Mouse (Mus musculus): ENCODE results near the gene Heatr3. TPM values are rescaled to one million over a fixed set of nuclear protein-coding genes. Genes with fewer than 3 reads are reported as not detected.

Gene Heatr3
- polyA plus RNA-seq, 1 experiment from 2014 or later: 52.9 TPM

DNA sequence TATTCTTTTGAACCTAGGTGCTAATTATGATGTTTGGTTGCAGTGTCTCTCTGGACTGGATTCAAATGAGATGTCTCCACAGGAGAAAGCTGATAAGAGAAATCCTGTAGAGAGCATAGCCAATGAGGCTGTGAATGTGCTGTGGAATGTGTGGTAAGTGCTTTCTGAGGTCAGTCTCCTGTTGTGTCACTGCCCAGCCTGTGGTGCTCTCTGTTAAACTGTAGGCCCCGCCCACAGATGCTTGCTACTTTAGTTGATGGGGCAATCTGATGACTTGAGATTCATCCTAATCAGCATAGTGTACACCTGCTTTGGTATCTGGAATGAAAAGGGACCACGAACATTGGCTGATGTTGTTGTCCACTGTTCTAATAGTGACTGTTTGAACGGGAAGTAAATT is 4.0 kb downstream of the Heatr3 start:
- H3K4me1 ChIP-seq: peaks cover 22% of the 10 kb centered on the region
- peaks cover 73% of the 10 kb centered on the region for H3K36me3 ChIP-seq (replicated peaks)
- DNase-seq (ENCODE audit: extremely low spot score, low spot score): no peak
- no peak overlapping the region for H3K27ac ChIP-seq
- no peaks in the 10 kb centered on the region for H3K9me3 ChIP-seq
- 90% methylated on average over 3 of the region's 3 CpGs for WGBS
- H3K4me3 ChIP-seq: no peak overlapping the region
- no peaks in the 10 kb centered on the region for H3K27me3 ChIP-seq (ENCODE audit: poor library complexity, severe bottlenecking)

DNA sequence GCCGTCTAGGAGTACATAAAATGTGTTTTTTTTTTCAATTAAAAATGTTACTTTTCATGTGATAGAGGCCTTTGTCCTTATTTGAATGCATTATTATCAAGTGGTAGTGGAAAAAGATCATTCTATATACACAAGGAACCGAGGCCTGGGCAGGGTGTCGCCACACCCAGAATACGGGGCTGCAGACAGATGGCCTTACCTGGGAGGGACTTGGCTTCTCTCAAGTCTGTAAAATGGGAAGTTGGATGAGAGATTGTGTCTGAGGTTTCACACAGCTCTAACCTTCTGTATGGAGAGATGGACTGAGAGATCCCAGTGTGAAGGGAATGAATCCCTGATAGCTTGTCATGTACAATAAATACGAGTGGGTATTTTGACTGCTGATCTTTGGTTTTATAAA is 6.4 kb downstream of the Heatr3 start:
- WGBS: 92% methylated on average over 5 of the region's 5 CpGs
- Histone ChIP-seq H3K27me3 (ENCODE audit: poor library complexity, severe bottlenecking) (no peaks in the 10 kb centered on the region), H3K4me1 (peaks cover 6% of the 10 kb centered on the region; the same call in 1 of the 2 replicates), H3K9me3 (no peaks in the 10 kb centered on the region), H3K4me3 (no peak overlapping the region), H3K36me3 (replicated peaks) (peaks cover 90% of the 10 kb centered on the region), H3K27ac (no peak overlapping the region)
- no peak for DNase-seq (ENCODE audit: extremely low spot score, low spot score)

DNA sequence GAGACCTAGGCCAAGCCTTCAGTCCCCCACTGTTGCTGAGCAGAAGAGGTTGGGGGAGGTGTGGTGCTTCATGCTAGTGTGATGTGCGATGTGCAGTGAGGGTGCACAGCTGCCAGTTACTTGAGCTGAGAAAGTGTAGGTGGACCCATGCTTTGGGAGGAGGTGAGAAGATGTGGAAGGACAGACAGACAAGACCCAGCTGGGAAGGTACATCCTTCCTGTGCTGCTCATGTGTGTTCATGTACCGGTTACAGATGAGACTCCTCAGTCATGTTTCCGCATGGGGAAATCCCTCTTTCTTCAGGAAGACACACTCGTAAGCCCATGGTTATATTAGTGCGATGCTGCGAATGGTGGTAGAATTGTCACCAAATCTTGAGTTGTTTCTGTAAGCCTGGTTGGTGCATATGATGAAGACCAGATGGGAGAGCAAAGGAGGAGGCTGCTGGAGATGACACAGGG is 13.3 kb downstream of the Heatr3 start:
- no peaks in the 10 kb centered on the region for H3K9me3 ChIP-seq
- H3K27ac ChIP-seq: no peak overlapping the region
- H3K36me3 ChIP-seq (replicated peaks): peaks cover 91% of the 10 kb centered on the region
- no peak for DNase-seq (ENCODE audit: extremely low spot score, low spot score)
- 94% methylated on average over 6 of the region's 6 CpGs for WGBS
- H3K4me1 ChIP-seq: no peaks in the 10 kb centered on the region
- H3K27me3 ChIP-seq (ENCODE audit: poor library complexity, severe bottlenecking): no peaks in the 10 kb centered on the region
- no peak overlapping the region for H3K4me3 ChIP-seq

DNA sequence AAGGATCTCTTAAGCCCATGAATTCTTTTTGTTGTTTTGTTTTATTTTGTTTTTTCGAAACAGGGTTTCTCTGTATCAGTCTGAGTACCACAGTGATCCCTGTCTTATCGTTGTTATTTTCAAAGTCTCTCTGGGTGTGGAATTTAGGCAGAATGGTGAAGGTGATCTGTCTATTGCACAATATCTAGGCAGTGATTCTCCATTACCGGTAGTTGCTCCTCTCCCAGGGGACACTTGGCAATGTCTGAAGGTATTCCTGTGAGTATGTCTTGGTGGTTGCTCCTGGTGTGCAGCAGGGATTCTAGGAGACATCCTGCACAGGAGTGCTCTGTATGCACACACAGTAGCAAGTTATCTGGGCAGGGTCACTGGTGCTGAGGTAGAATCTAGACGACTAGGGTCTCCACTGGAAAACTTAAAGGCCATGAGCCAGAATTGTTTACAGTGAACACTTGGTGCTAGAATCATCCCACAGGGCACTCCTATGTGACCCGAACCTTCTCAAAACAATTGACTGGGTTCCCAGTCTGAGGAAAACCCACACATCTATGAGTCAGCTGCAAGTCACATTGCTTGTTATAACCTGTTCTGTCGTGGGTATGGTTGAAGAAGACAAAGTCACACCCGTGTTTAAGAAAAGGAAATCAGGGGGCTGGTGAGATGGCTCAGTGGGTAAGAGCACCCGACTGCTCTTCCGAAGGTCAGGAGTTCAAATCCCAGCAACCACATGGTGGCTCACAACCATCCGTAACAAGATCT is 22.8 kb downstream of the Heatr3 start:
- Histone ChIP-seq H3K27me3 (ENCODE audit: poor library complexity, severe bottlenecking) (no peaks in the 10 kb centered on the region), H3K36me3 (replicated peaks) (peaks cover 93% of the 10 kb centered on the region), H3K27ac (no peak overlapping the region), H3K4me1 (no peaks in the 10 kb centered on the region), H3K9me3 (no peaks in the 10 kb centered on the region), H3K4me3 (no peak overlapping the region)
- WGBS: 91% methylated on average over 10 of the region's 10 CpGs
- DNase-seq (ENCODE audit: extremely low spot score, low spot score): no peak

DNA sequence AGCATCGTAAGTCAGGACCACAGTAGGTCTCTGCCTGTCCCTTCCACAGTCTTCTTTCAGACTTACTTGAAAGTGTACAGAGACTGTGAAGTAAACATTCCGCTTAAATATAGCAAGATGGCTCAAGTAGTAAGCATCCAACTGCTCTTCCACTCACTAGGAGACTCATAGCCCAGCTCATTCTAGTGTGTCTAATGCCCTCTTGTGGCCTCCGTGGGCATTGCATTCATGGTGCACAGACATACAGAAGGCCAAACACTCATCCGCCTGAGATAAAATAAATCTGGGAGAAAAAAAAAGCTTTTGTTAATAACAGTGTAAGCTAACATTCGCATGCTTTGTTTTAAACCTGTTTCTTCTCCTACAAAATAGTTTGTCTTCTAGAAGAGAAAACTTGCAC is 23.8 kb downstream of the Heatr3 start:
- Histone ChIP-seq H3K4me1 (no peaks in the 10 kb centered on the region), H3K36me3 (replicated peaks) (peaks cover 93% of the 10 kb centered on the region), H3K27me3 (ENCODE audit: poor library complexity, severe bottlenecking) (no peaks in the 10 kb centered on the region), H3K9me3 (no peaks in the 10 kb centered on the region), H3K27ac (no peak overlapping the region), H3K4me3 (no peak overlapping the region)
- WGBS: 76% methylated on average over 5 of the region's 5 CpGs
- DNase-seq (ENCODE audit: extremely low spot score, low spot score): peak; percentile 68

DNA sequence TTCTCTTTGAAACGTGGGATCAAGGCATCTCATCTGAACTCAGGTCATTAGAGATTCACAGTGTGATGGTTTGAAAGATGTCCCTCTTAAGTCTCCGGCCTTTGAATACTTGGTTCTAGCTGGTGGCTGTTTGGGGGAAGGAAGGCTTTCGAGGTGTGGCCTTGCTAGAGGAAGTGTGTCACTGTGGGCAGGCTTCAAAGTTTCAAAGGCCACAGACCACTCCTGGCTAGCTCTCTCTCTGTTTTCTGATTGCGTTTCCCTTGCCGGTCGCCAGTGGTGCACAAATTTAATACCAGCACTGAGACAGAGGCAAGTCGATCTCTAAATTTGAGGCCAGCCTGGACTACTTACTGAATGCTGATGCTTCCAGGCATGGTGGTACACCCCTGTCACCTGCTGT is 37.6 kb downstream of the Heatr3 start:
- peaks cover 42% of the 10 kb centered on the region for H3K36me3 ChIP-seq (replicated peaks)
- no peak overlapping the region for H3K4me3 ChIP-seq
- DNase-seq (ENCODE audit: extremely low spot score, low spot score): no peak
- no peak overlapping the region for H3K27ac ChIP-seq
- 94% methylated on average over 7 of the region's 7 CpGs for WGBS
- H3K4me1 ChIP-seq: no peaks in the 10 kb centered on the region
- H3K27me3 ChIP-seq (ENCODE audit: poor library complexity, severe bottlenecking): no peaks in the 10 kb centered on the region
- H3K9me3 ChIP-seq: no peaks in the 10 kb centered on the region

DNA sequence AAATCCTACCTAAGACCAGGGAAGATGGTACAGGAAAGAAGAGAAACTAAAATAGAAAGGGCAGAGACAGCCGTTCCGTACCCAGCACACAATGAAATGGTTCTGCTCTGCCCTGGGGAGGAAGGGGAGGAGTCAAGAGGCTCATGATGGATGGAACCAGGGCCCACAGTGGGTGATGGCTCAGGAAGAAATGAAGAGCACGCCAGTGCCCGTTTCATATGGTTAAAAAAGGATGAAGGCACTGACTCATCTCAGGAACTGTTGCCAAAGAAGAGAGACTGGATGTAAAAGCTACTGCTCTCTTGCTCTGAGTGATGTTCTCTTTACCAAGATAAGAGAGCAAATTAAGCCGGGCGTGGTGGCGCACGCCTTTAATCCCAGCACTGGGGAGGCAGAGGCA is 39.6 kb downstream of the Heatr3 start:
- Histone ChIP-seq H3K4me1 (no peaks in the 10 kb centered on the region), H3K36me3 (replicated peaks) (peaks cover 22% of the 10 kb centered on the region), H3K4me3 (no peak overlapping the region), H3K27me3 (ENCODE audit: poor library complexity, severe bottlenecking) (no peaks in the 10 kb centered on the region), H3K27ac (no peak overlapping the region), H3K9me3 (0 out of 2 replicates have a peak, but pooled peaks cover 3% of the 10 kb centered on the region)
- WGBS: 95% methylated on average over 8 of the region's 8 CpGs
- no peak for DNase-seq (ENCODE audit: extremely low spot score, low spot score)

DNA sequence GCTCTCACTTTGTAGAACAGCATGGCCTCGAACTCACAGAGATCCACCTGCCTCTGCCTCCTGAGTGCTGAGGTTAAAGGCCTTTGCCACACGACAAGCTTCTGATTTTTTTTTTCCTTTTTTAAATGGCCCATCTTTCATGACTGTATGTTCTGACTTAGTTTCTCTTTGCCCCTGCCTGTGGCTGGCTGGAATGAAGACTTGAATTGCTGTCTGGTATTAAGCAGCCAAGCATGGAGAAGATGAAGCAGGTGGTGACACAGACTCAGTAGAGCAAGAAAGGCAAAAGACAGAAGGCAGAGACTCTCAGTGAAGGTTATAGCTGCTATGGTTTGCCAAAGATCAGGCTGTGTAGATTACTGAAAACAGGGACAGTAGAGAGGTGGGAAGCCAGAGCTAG is 45.5 kb downstream of the Heatr3 start:
- 0 out of 2 replicates have a peak, but pooled peaks cover 3% of the 10 kb centered on the region for H3K9me3 ChIP-seq
- H3K27ac ChIP-seq: no peak overlapping the region
- no peak for DNase-seq (ENCODE audit: extremely low spot score, low spot score)
- no peaks in the 10 kb centered on the region for H3K36me3 ChIP-seq (replicated peaks)
- H3K4me3 ChIP-seq: no peak overlapping the region
- 83% methylated on average over 2 of the region's 2 CpGs for WGBS
- no peaks in the 10 kb centered on the region for H3K27me3 ChIP-seq (ENCODE audit: poor library complexity, severe bottlenecking)
- H3K4me1 ChIP-seq: no peaks in the 10 kb centered on the region

DNA sequence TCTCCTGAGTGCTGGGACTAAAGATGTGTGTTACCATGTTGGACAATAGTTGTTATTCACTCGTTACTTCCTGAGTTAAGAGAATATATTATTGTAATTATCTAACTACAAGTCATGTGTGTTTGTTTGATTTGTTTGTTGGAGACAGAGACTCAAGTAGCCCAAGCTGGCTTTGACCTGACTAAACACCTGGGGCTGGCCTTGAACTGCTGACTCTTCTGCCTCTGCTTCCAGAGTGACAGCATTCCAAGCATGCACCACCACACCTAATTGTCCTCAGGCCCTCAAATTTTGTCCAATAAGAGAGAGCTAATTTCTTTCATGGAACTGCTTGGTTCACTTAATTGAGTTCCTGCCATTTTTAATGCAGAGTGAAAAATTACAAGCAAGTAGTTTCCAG is 47.3 kb downstream of the Heatr3 start:
- 0 out of 2 replicates have a peak, but pooled peaks cover 3% of the 10 kb centered on the region for H3K9me3 ChIP-seq
- no peaks in the 10 kb centered on the region for H3K4me1 ChIP-seq
- no peak overlapping the region for H3K4me3 ChIP-seq
- 87% methylated on average over 1 of the region's 1 CpGs for WGBS
- no peaks in the 10 kb centered on the region for H3K36me3 ChIP-seq (replicated peaks)
- no peak for DNase-seq (ENCODE audit: extremely low spot score, low spot score)
- no peak overlapping the region for H3K27ac ChIP-seq
- no peaks in the 10 kb centered on the region for H3K27me3 ChIP-seq (ENCODE audit: poor library complexity, severe bottlenecking)

DNA sequence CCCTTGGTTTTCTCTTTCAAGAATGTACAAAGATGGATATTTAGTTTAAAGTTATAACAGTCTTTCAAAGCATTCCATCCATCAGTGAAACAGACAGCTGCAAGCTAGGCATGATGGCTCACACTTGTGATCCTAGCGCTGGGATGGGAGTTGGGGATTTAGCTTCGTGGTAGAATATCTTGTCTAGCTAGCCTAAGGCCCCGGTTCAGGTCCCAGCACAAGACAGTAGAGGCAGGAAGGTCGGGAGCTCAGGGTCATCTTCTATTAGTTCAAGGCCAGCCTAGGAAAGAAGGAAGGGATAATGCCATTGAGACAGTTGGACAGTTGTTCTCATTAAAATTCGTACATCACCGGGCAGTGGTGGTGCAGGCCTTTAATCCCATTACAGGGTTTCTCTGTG is 48.1 kb downstream of the Heatr3 start:
- DNase-seq (ENCODE audit: extremely low spot score, low spot score): no peak
- H3K27me3 ChIP-seq (ENCODE audit: poor library complexity, severe bottlenecking): no peaks in the 10 kb centered on the region
- H3K4me3 ChIP-seq: no peak overlapping the region
- no peak overlapping the region for H3K27ac ChIP-seq
- H3K9me3 ChIP-seq: 0 out of 2 replicates have a peak, but pooled peaks cover 2% of the 10 kb centered on the region
- WGBS: 84% methylated on average over 6 of the region's 6 CpGs
- H3K36me3 ChIP-seq (replicated peaks): no peaks in the 10 kb centered on the region
- no peaks in the 10 kb centered on the region for H3K4me1 ChIP-seq

DNA sequence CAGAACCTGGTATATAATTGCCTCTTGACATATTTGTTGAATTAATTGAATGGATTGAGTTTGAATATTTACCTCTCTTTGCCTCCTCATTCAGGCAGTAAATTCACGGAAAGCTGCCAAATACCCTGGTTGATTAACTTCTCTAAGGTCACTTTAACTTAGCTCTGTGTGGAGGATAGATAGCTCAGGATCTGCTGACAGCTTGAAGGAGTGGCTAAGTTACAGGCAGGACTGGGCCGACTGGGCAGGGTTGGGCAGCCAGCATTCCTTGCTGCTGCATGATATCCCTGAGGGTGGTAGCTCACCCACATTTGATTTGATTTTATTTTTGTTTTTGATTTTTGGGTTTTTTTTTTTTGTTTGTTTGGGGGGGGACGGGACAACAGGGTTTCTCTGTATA is 59.7 kb downstream of the Heatr3 start:
- H3K4me3 ChIP-seq: no peak overlapping the region

DNA sequence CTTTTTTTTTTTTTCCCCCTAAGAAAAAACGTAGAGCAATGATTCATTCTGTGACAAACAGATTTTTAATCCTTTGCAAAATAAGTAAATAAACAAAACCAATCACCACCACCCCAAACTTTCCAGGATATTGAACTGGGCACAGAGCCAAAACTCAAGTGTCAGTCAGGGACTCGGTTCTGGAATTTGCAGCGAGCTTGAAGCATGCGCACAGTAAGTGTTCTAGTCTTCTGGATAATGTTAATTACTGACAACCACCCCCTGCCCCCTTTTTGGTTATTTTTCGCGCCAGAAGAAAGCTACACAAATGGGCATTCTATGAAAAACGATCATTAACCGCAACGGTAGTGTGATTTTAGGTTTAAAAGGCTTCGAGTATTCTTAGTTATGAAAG is 60.9 kb downstream of the Heatr3 start:
- DNase-seq (ENCODE audit: extremely low spot score, low spot score): no peak
- Histone ChIP-seq H3K36me3 (replicated peaks) (peaks cover 18% of the 10 kb centered on the region), H3K9me3 (no peaks in the 10 kb centered on the region), H3K27ac (peak overlapping the region; percentile 97), H3K4me3 (peak overlapping the region; percentile 96), H3K27me3 (ENCODE audit: poor library complexity, severe bottlenecking) (no peaks in the 10 kb centered on the region), H3K4me1 (peaks cover 44% of the 10 kb centered on the region)
- WGBS: 1% methylated on average over 10 of the region's 10 CpGs

More for the DNA sequence above, 59.7 kb downstream of the Heatr3 start:
- Histone ChIP-seq H3K4me1 (peaks cover 32% of the 10 kb centered on the region), H3K27me3 (ENCODE audit: poor library complexity, severe bottlenecking) (no peaks in the 10 kb centered on the region), H3K27ac (no peak overlapping the region), H3K36me3 (replicated peaks) (peaks cover 6% of the 10 kb centered on the region; the same call in 1 of the 2 replicates), H3K9me3 (no peaks in the 10 kb centered on the region)
- DNase-seq (ENCODE audit: extremely low spot score, low spot score): no peak
- WGBS: 78% methylated on average over 3 of the region's 3 CpGs

DNA sequence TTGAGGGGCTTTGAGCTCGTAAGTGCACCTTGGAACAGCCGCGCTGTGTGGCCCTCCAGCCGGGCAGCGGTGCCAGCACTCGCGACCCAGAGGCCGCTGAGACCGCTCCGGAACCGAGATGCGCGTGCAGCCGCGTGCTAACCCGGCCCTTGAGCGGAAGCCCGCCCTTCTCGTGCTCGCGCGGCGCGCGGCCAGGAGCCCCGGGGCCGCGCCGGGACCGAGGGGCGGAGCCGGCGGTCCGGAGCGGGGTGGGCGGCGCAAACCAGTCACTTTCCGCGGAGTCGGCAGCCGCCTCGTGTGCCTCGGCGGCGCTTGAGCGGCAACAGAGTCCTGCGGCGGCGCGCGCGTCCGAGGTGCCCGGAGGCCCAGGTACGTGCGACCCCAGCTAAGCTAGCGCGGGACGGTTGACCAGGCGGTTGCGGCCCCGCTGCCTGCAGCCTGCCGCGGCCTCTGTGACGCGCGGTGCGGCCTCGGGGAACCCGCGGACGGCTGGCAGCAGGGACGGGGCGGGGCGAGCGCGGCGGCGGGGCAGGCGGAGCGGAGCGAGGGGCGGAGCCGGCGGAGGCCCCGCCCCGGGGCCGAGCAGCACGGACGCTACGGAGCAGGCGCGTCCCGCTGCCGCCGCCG is 61.4 kb downstream of the Heatr3 start, which contains the start of gene Tent4b:
Tent4b (plus strand) TSS at position 269 of the 627 bp plus-strand sequence.
- H3K36me3 ChIP-seq (replicated peaks): peaks cover 20% of the 10 kb centered on the region
- WGBS: under 1% methylated on average over 87 of the region's 97 CpGs
- peaks cover 49% of the 10 kb centered on the region for H3K4me1 ChIP-seq
- no peaks in the 10 kb centered on the region for H3K9me3 ChIP-seq
- H3K27me3 ChIP-seq (ENCODE audit: poor library complexity, severe bottlenecking): no peaks in the 10 kb centered on the region
- peak within 1 kb of the TSS; percentile 96 for H3K4me3 ChIP-seq
- peak within 1 kb of the TSS; percentile 97 for H3K27ac ChIP-seq
- DNase-seq (ENCODE audit: extremely low spot score, low spot score): peak; percentile 89
